Mouse (Mus musculus) limb, embryonic 15.5 days (tissue): ENCODE measurements around the gene Hist1h4d. TPM values are rescaled to one million over a fixed set of nuclear protein-coding genes. Genes with fewer than 3 reads are reported as not detected.
"Not testable (repeated sequence)": the region's sequence is repeated elsewhere in the genome, so short reads cannot be mapped to it uniquely, and the experiment has no call there.

Experiments
- ATAC-seq: fragments of 200-750 bp; cut with Nextera tagmentation; 2 replicates; pipeline ENCODE4 v1.8.0; 2017; ENCODE audit warnings: low read depth, moderate TSS enrichment; ENCODE audit not compliant: insufficient number of reproducible peaks, low FRiP score, low TSS enrichment
- H3K27ac ChIP-seq: fragments of 300-500 bp; sonication (generic); 2 replicates; pipeline ENCODE4 v1.5.1; 2015; ENCODE audit warnings: moderate library complexity, mild to moderate bottlenecking, inconsistent platforms
- H3K27me3 ChIP-seq: fragments of 300-500 bp; sonication (generic); 2 replicates; pipeline ENCODE4 v1.6.1; 2015; ENCODE audit warnings: inconsistent platforms
- H3K36me3 ChIP-seq: fragments of 300-500 bp; sonication (generic); 2 replicates; pipeline ENCODE4 v1.6.1; 2015; ENCODE audit warnings: inconsistent platforms
- H3K4me1 ChIP-seq: fragments of 300-500 bp; sonication (generic); 2 replicates; pipeline ENCODE4 v1.6.1; 2015; ENCODE audit warnings: inconsistent platforms
- H3K4me2 ChIP-seq: fragments of 300-500 bp; sonication (generic); 2 replicates; pipeline ENCODE4 v1.6.1; 2015; ENCODE audit warnings: mild to moderate bottlenecking, inconsistent platforms
- H3K4me3 ChIP-seq: fragments of 300-500 bp; sonication (generic); 2 replicates; pipeline ENCODE4 v1.5.1; 2015; ENCODE audit warnings: mild to moderate bottlenecking, inconsistent platforms
- H3K9ac ChIP-seq: fragments of 300-500 bp; sonication (generic); 2 replicates; pipeline ENCODE4 v1.6.1; 2015; ENCODE audit warnings: inconsistent platforms
- H3K9me3 ChIP-seq: fragments of 300-500 bp; sonication (generic); 2 replicates; pipeline ENCODE4 v1.6.1; 2016; ENCODE audit warnings: inconsistent platforms
- WGBS: fragments of 180-500 bp; shearing (Covaris S2); methylation state at CpG from one replicate; pipeline ENCODE4 v1.1.7; 2015; 5-methylcytosine and 5-hydroxymethylcytosine counted together
- polyA plus RNA-seq: library from polyadenylated mRNA; unstranded; fragments of >200 nt; fragmentation: Nextera tagmentation; extraction: Ambion mirVana; gene quantifications from 2 replicates; pipeline ENCODE4 v1.2.1, GENCODE M21; 2015

Gene Hist1h4d
- polyA plus RNA-seq, 1 experiment from 2014 or later, result 108 TPM

GRCm38 (mm10) chr13:23541497-23541896, 39.9 kb upstream of the Hist1h4d start:
- no peaks in the 10 kb centered on the region for H3K36me3 ChIP-seq
- peaks cover 10% of the 10 kb centered on the region for H3K4me1 ChIP-seq
- no peak overlapping the region for H3K4me2 ChIP-seq
- no peak for ATAC-seq
- no peak overlapping the region for H3K4me3 ChIP-seq
- no peak overlapping the region for H3K27ac ChIP-seq
- no peak overlapping the region for H3K9ac ChIP-seq
- no peaks in the 10 kb centered on the region for H3K27me3 ChIP-seq
- WGBS, result 68% methylated on average over 3 of the region's 3 CpGs
- no peaks in the 10 kb centered on the region for H3K9me3 ChIP-seq

- Histone ChIP-seq H3K9ac (peak overlapping the region; percentile 31), H3K27ac (peak overlapping the region; percentile 87), H3K4me3 (peak overlapping the region; percentile 44), H3K4me2 (peak overlapping the region; percentile 56)
- not testable (repeated sequence) for H3K27me3 ChIP-seq, H3K4me1 ChIP-seq, H3K36me3 ChIP-seq, ATAC-seq, H3K9me3 ChIP-seq
- WGBS, result 12% methylated on average over 3 of the region's 3 CpGs
Measured at GRCm38 (mm10) chr13:23542225-23542980, 39.0 kb upstream of the Hist1h4d start.

- WGBS, result under 1% methylated on average over 39 of the region's 42 CpGs
- peak within 1 kb of the TSS; percentile 37 for H3K9ac ChIP-seq
- peak; percentile 95 for ATAC-seq
- not testable (repeated sequence) for H3K27me3 ChIP-seq, H3K9me3 ChIP-seq, H3K4me1 ChIP-seq, H3K36me3 ChIP-seq
- peak within 1 kb of the TSS; percentile 51 for H3K4me3 ChIP-seq
- peak within 1 kb of the TSS; percentile 57 for H3K4me2 ChIP-seq
- peak within 1 kb of the TSS; percentile 92 for H3K27ac ChIP-seq
Measured at GRCm38 (mm10) chr13:23542999-23543607, 38.3 kb upstream of the Hist1h4d start, which contains the start of gene Hist1h2bh. Gene Hist1h2bh (minus strand): TSS chr13:23543392.

- under 1% methylated on average over 36 of the region's 45 CpGs for WGBS
- Histone ChIP-seq H3K4me3 (peak within 1 kb of the TSS; percentile 51), H3K27me3 (no peaks in the 10 kb centered on the region), H3K9me3 (no peaks in the 10 kb centered on the region), H3K27ac (peak within 1 kb of the TSS; percentile 92), H3K36me3 (no peaks in the 10 kb centered on the region), H3K9ac (peak within 1 kb of the TSS; percentile 37), H3K4me2 (peak within 1 kb of the TSS; percentile 57), H3K4me1 (peaks cover 4% of the 10 kb centered on the region; the same call in 1 of the 2 replicates)
- peak; percentile 89 for ATAC-seq
Measured at GRCm38 (mm10) chr13:23543965-23544786, 37.2 kb upstream of the Hist1h4d start, which contains the start of gene Hist1h3f. Gene Hist1h3f (plus strand): TSS chr13:23544052.

- not testable (repeated sequence) for ATAC-seq, H3K36me3 ChIP-seq, H3K9ac ChIP-seq, H3K4me1 ChIP-seq, H3K9me3 ChIP-seq, H3K27me3 ChIP-seq
- H3K27ac ChIP-seq, result peak overlapping the region; percentile 92; the same call in 1 of the 2 replicates
- WGBS, result under 1% methylated on average over 14 of the region's 14 CpGs
- H3K4me2 ChIP-seq, result peak overlapping the region; percentile 57
- peak overlapping the region; percentile 51 for H3K4me3 ChIP-seq
Measured at GRCm38 (mm10) chr13:23544787-23545120, 36.6 kb upstream of the Hist1h4d start.

GRCm38 (mm10) chr13:23546694-23547093, 34.7 kb upstream of the Hist1h4d start:
- H3K9me3 ChIP-seq, result no peaks in the 10 kb centered on the region
- no peak for ATAC-seq
- H3K4me3 ChIP-seq, result no peak overlapping the region
- H3K36me3 ChIP-seq, result no peaks in the 10 kb centered on the region
- H3K9ac ChIP-seq, result no peak overlapping the region
- 76% methylated on average over 5 of the region's 5 CpGs for WGBS
- H3K4me1 ChIP-seq, result peaks cover 9% of the 10 kb centered on the region; the same call in 1 of the 2 replicates
- H3K4me2 ChIP-seq, result no peak overlapping the region
- no peaks in the 10 kb centered on the region for H3K27me3 ChIP-seq
- H3K27ac ChIP-seq, result no peak overlapping the region

- H3K4me3 ChIP-seq, result peak overlapping the region; percentile 46
- H3K27me3 ChIP-seq, result no peaks in the 10 kb centered on the region
- peak overlapping the region; percentile 92 for H3K27ac ChIP-seq
- peaks cover 20% of the 10 kb centered on the region for H3K4me1 ChIP-seq
- H3K36me3 ChIP-seq, result no peaks in the 10 kb centered on the region
- no peak for ATAC-seq
- H3K4me2 ChIP-seq, result peak overlapping the region; percentile 62
- WGBS, result 2% methylated on average over 3 of the region's 3 CpGs
- H3K9me3 ChIP-seq, result no peaks in the 10 kb centered on the region
- H3K9ac ChIP-seq, result 0 out of 2 replicates have a peak overlapping the region, but pooled peaks have one; percentile 21
Measured at GRCm38 (mm10) chr13:23550761-23551145, 30.6 kb upstream of the Hist1h4d start.

- H3K4me1 ChIP-seq, result peaks cover 20% of the 10 kb centered on the region
- H3K4me3 ChIP-seq, result peak within 1 kb of the TSS; percentile 46
- H3K36me3 ChIP-seq, H3K9me3 ChIP-seq, H3K27me3 ChIP-seq: not testable (repeated sequence)
- peak; percentile 80 for ATAC-seq
- WGBS, result under 1% methylated on average over 47 of the region's 47 CpGs
- H3K4me2 ChIP-seq, result peak within 1 kb of the TSS; percentile 62
- 0 out of 2 replicates have a peak within 1 kb of the TSS, but pooled peaks have one; percentile 21 for H3K9ac ChIP-seq
- H3K27ac ChIP-seq, result peak within 1 kb of the TSS; percentile 92
Measured at GRCm38 (mm10) chr13:23551146-23551834, 30.1 kb upstream of the Hist1h4d start, which contains the start of gene Hist1h4f. Gene Hist1h4f (minus strand): TSS chr13:23551648.

GRCm38 (mm10) chr13:23551931-23552914, 29.2 kb upstream of the Hist1h4d start:
- Histone ChIP-seq H3K36me3 (no peaks in the 10 kb centered on the region), H3K4me2 (peak overlapping the region; percentile 62), H3K9ac (no peak overlapping the region), H3K4me3 (peak overlapping the region; percentile 46; the same call in 1 of the 2 replicates), H3K27me3 (no peaks in the 10 kb centered on the region), H3K4me1 (peaks cover 20% of the 10 kb centered on the region), H3K27ac (peak overlapping the region; percentile 92), H3K9me3 (no peaks in the 10 kb centered on the region)
- no peak for ATAC-seq
- WGBS, result 54% methylated on average over 8 of the region's 8 CpGs

GRCm38 (mm10) chr13:23552962-23553361, 28.4 kb upstream of the Hist1h4d start, which contains the start of gene Hist1h1d:
Gene Hist1h1d (plus strand): TSS chr13:23553262.
- H3K4me3 ChIP-seq, result no peak within 1 kb of the TSS
- peak within 1 kb of the TSS; percentile 97 for H3K27ac ChIP-seq
- H3K36me3 ChIP-seq, result no peaks in the 10 kb centered on the region
- H3K4me2 ChIP-seq, result peak within 1 kb of the TSS; percentile 62
- no peak for ATAC-seq
- H3K9me3 ChIP-seq, result no peaks in the 10 kb centered on the region
- peaks cover 20% of the 10 kb centered on the region for H3K4me1 ChIP-seq
- H3K27me3 ChIP-seq, result no peaks in the 10 kb centered on the region
- no peak within 1 kb of the TSS for H3K9ac ChIP-seq
